Mouse (Mus musculus) urinary bladder, postnatal 4 days (tissue): Measurements from ENCODE around the gene Casp6.

Source experiments
- DNase-seq, 2 experiments: peaks; one replicate each; pipeline ENCODE4 v3.0.0; 2021 to 2022; ENCODE audit warnings: low spot score in 2 of 2

Casp6 gene

DNA sequence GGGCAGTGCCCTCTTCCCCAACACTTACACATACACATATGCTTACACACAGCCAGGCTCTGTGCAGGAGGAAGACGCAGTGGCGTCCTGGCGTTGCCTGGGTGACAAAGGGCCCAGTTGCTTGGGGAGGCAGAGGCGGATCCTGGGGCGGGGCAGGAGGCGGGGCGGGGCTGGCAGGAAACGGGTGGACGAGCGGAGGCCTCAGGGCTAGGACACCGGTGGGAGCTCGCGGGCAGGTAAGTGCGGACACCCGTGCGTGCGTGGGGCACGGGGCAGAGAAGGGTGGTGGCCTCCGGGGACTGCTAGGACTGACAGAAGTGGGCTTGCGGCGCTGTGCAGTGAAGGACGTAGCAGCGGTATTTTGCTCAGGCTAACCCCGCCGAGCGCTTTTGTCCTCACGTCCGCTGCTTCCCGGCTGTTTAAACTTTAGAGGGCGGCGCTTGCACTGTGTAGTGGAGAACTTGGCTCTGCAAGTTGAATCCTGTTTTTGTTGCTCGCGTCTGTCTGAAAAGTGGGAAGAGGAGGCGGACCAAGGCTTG is at the start of gene Casp6:
TSS of gene Casp6 (plus strand) at position 155 of the 539 bp plus-strand sequence.
- DNase-seq: peak; percentile 74 to 81

- DNase-seq: no peak
These were observed 38.6 kb upstream of the Casp6 start for GRCm38 (mm10) chr3:129862592-129862991.

DNA sequence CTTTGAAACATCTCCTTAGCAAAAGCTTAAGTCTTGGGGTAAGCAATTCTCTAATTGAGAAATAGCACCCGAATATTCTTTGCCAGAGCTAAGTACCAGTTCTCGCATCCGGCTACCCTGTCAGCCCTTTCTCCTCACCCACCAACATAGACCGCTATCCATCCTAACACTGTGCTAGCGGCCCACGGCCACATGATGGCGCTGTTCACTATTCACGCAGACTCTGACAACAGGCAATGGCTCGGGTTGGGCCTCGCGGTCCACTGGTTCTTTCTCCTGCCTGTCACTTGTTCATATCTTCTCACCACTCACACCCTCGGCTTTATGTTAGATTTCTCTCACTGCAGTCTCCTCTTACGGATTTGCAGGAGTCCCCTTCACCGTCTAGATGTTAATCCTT is 37.5 kb upstream of the Casp6 start:
- peak in 1 of 2 experiments; percentile 66 for DNase-seq

DNA sequence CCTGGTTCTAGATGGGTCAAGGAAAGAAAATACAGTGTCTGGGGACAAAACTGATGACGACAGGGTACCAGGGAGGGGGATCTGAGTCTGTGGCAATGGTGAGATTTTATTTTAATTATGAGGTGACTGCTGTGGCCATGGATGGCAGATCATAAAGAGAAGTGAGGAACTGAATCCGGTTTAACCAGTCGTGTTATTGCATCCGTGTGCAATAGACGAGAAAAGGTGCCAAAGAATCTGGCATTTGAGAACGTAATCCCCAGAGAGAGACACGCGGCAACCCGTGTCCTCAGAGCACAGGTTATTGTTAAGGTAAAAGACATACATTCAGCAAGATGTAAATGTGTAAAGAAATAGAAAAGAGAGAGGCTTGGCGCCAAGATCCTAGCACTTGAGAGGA is 23.9 kb upstream of the Casp6 start:
- DNase-seq: no peak

GRCm38 (mm10) chr3:129878405-129879021 is 22.7 kb upstream of the Casp6 start, which contains the start of gene Pla2g12a:
Pla2g12a (plus strand) TSS chr3:129878606.
- peak; percentile 89 to 91 for DNase-seq

- DNase-seq: no peak
These were observed 22.0 kb upstream of the Casp6 start for GRCm38 (mm10) chr3:129879131-129879757.

- no peak for DNase-seq
These were observed 21.3 kb upstream of the Casp6 start for GRCm38 (mm10) chr3:129879913-129880312.

DNA sequence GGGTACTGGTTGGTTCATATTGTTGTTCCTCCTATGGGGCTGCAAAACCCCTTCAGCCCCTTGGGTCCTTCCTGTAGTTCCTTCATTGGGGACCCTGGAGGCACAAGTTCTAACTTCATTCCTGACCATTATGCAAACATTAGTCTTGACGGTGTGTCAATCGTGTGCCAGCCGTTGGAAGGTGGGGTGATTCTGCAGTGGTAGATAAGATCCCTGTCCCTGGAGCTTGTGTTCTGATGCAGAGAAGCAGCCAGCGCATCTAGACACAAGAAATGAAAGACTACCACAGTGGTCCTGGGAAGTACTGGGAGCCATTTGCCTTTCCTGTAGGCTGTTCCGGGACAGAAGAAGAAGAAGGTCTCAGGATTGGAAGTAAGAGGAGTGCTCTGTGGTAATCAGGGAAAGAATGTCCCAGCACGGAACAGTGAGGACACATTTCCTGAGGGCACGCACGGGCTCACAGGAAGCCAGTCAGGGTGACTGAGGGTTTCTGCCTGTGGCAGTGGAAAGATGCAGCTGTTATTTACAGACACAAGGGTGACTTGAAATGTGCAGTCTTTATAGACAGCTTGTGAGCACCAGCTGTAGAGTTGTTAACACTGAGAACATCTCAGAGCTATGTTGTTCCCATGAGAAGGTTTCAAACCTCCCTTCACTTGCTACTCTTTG is 20.2 kb upstream of the Casp6 start:
- DNase-seq: no peak

- no peak for DNase-seq
These were observed 15.6 kb upstream of the Casp6 start for GRCm38 (mm10) chr3:129885577-129885976.

- DNase-seq: no peak
These were observed 14.8 kb upstream of the Casp6 start for GRCm38 (mm10) chr3:129886430-129886829.

DNA sequence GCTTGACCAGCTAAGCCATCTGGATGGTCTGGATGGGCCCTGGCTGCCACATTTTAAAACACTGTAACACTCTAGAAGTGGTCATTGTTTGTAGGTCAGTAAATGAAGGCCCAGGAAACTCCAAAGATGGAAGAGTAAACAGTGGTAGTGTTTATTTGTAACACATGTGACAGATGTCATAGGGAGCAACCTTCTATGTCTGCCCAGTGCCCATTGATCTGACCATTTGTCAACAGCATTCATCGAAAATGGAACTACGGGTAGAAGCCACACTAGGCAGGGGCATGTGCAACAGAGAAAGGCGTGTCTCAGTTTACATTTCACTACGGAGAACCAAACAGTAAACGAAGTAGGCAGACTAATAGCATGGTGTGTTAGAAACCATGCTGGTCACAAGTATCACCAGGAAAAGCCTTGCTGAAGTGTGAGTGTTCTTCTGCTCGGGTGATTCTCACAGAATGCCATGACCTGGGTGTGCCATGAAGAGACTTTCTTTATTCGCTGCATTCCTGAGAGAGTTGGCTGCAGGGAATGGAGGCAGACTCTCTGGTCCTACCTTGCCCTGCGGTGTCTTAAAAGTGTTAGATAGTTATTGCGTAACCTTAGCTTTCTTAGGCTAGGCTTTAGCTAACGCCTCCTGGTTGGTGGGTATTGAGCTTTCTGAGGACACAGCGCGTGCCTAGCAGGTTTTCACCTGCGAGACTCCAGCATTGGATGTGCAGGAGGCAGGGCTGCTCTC is 13.3 kb upstream of the Casp6 start:
- DNase-seq: no peak

GRCm38 (mm10) chr3:129892003-129892402 is 9.2 kb upstream of the Casp6 start:
- DNase-seq: no peak

DNA sequence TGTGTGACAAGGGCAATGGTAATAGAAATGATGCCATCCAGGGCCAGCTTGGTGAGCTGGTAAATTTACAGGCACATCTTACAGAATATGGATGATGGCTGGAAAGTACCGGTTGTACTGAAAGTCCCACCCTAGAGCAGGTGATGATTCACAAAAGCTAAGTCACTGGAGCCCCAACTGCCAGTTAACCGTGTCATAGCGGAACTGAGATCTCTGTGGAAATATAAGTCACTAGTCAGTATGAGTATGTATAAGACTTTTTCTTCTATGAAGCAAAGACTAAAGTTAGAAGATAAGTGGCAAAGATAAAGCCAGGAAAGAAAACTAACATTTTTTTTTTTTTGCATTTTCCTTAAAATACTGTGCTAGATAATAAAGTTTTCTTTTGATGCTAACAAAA is 8.1 kb upstream of the Casp6 start:
- DNase-seq: no peak

- no peak for DNase-seq
These were observed 4.6 kb upstream of the Casp6 start for GRCm38 (mm10) chr3:129896591-129896990.

DNA sequence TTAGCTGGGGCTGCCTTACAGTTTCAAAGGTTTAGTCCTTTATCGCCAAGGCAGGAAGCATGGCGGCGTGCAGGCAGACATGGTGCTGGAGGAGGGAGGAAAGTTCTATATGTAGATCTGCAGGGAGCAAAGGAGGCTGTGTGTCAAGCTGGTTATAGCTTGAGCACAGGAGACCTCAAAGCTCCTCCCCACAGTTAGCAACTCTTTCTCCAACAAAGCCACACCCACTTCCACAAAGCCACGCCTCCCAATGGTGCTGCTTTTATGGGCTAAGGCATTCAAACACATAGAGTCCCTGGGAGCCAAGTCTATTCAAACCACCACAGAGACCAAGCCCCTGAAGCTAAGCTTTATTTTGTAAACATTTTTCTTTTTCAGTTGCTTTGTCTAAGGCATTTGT is 2.3 kb upstream of the Casp6 start:
- no peak for DNase-seq

DNA sequence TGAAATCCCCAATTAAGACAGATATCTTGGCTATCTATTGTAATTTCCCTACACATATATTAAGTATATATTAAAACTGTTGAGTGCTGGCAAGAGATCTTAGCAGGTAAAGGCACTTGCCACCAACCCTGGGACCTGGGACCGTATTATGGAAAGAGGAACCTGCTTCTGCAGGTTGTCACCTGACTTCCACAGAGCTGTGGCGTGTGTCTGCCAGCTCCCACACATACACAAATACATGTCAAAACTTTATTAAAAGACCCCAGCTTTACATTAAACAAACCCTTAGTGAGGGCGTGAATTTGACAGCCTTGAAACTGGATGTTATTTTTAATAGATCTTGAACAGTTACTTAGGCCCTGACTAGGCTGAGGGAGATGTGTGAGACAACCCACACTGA is 2.1 kb downstream of the Casp6 start:
- no peak for DNase-seq

DNA sequence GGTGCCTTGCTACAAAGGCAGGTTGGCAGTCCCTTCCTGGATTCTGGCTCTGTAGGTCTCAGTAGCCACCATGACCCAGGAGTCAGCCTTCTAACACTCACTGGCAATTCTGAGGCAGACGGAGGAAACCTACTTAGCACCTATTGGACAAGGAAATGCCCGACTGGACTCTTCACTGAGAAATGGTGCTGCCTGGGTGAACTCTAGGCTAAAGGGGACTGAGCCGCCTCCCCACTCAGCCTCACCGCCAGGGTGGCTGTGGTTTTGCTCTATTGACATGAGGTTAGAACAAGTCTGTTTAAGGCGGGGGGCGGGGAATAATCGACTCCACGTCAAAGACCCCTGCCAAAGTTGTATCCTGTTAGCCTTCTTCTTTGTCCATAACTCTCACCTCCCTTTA is 2.6 kb downstream of the Casp6 start:
- no peak for DNase-seq

GRCm38 (mm10) chr3:129904381-129905132 is 3.3 kb downstream of the Casp6 start:
- DNase-seq: no peak

- DNase-seq: no peak
These were observed 10.8 kb downstream of the Casp6 start for GRCm38 (mm10) chr3:129912025-129912424.

- DNase-seq: no peak
These were observed 12.0 kb downstream of the Casp6 start for GRCm38 (mm10) chr3:129913241-129913640.

GRCm38 (mm10) chr3:129917424-129917823 is 16.2 kb downstream of the Casp6 start:
- DNase-seq: no peak
